Mouse (Mus musculus): Measurements from ENCODE around the gene Cphx2. TPM values are rescaled to one million over a fixed set of nuclear protein-coding genes. Genes with fewer than 3 reads are reported as not detected.

Cphx2 gene
- not detected for total RNA-seq (2023)

GRCm38 (mm10) chr14:26081216-26081615 lies at the start of gene Cphx2:
Gene Cphx2 (plus strand): TSS chr14:26081516.

DNA sequence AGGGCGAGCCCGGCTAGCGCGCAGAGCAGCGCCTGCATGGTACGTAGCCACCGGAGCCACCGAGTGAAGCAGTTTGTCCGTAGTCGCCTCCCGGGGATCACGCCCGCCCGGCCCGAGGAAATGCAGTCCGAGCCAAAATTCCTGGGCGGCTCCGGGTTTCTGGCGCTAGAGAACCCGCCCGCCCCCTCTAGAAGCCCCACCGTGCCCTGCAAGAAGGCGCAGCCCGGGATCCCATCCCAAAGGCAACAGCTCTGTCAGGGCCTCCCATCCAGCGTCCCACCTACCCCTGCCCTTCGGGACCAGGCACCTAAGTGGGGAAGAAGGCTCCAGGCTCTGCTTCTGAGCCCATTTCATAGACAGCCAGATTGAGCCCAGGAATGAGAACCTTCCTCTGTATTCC lies 38.7 kb upstream of the Cphx2 start, which contains the start of gene Gm9780:
Gene Gm9780, minus strand, starts transcription at position 101 of the 400 bp plus-strand sequence.

GRCm38 (mm10) chr14:26067325-26067633 lies 14.0 kb upstream of the Cphx2 start, which contains the start of gene Tmem254c:
Gene Tmem254c (minus strand): TSS chr14:26067355.

DNA sequence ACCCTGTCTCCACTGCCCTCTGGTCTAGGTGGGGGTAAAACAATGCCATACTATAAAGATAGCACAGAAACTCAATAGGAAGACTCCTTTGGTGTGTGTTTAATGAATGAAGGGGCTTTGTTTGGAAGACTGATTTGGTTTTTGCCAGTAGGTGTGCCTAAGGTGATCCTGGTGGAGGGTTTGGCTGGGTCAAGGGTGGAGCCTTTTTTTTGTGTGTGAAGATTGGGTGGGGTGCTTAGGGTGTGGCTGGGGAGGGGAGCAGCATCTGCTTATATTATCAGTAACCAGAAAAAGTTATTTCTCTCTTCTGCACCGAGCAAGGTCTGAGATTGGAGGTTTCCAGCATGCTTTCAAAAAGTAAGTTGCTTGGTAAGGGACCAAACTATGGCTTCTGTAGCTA lies 681 bp downstream of the Cphx2 start, which contains the start of gene Cphx3:
Gene Cphx3, plus strand, starts transcription at position 301 of the 400 bp plus-strand sequence.

GRCm38 (mm10) chr14:26118150-26118549 lies 36.8 kb downstream of the Cphx2 start, which contains the start of gene Duxbl2:
Gene Duxbl2 (plus strand): TSS chr14:26118349.

Other genes with a start within 250 kb of the Cphx2 start
- gene Anxa11, start 239.4 kb upstream of the Cphx2 start, total RNA-seq (2023): 10 to 100 TPM; 85.7 to 92.5 TPM
- not detected for gene Plac9a, start 178.4 kb upstream of the Cphx2 start, total RNA-seq (2023)
- gene Tmem254a, start 153.8 kb upstream of the Cphx2 start, total RNA-seq (2023): 1 to 10 TPM; 7.0 to 9.6 TPM
- not detected for gene Cphx1, start 143.2 kb upstream of the Cphx2 start, total RNA-seq (2023)
- not detected for gene Duxbl1, start 102.9 kb upstream of the Cphx2 start, total RNA-seq (2023)
- not detected for gene Gm9780, start 38.8 kb upstream of the Cphx2 start, total RNA-seq (2023)
- 10 to 100 TPM; 19.5 to 19.8 TPM for gene Tmem254c, start 14.2 kb upstream of the Cphx2 start, total RNA-seq (2023)
- not detected for gene Cphx3, start 781 bp downstream of the Cphx2 start, total RNA-seq (2023)
- not detected for gene Duxbl2, start 36.8 kb downstream of the Cphx2 start, total RNA-seq (2023)
- not detected for gene Plac9b, start 101.0 kb downstream of the Cphx2 start, total RNA-seq (2023)
- 1 to 10 TPM; 5.0 to 6.7 TPM for gene Tmem254b, start 125.5 kb downstream of the Cphx2 start, total RNA-seq (2023)
- not detected for gene Duxbl3, start 176.4 kb downstream of the Cphx2 start, total RNA-seq (2023)